Mouse (Mus musculus) MEL (cell line): Measurements from ENCODE around the gene Taf9. TPM values are rescaled to one million over a fixed set of nuclear protein-coding genes. Genes with fewer than 3 reads are reported as not detected.

Source experiments
- DNase-seq: peaks from one replicate; pipeline ENCODE4 v3.0.0; 2011; ENCODE audit warnings: low read depth, low spot score
- H3K27ac ChIP-seq: 2 replicates; pipeline ENCODE4 v1.5.1; 2012; ENCODE audit warnings: low read depth, mild to moderate bottlenecking, control low read depth, low read length, moderate library complexity; ENCODE audit not compliant: control insufficient read depth
- H3K27me3 ChIP-seq, 2 experiments: fragments of 150-350 bp in 1 of 2; sonication (generic) in 1 of 2; 2 replicates each; pipeline ENCODE4 v1.6.1; 2012; ENCODE audit warnings: low read length in 2 of 2, mild to moderate bottlenecking in 2 of 2, improper control_type of control experiment in 1 of 2, moderate library complexity in 1 of 2; ENCODE audit not compliant: insufficient read depth in 2 of 2, control insufficient read depth in 1 of 2
- H3K36me3 ChIP-seq, 2 experiments: 2 replicates each; pipeline ENCODE4 v1.6.1; 2012 to 2014; ENCODE audit warnings: low read length in 2 of 2, improper control_type of control experiment in 1 of 2, inconsistent platforms in 1 of 2, mild to moderate bottlenecking in 1 of 2; ENCODE audit not compliant: insufficient read depth in 2 of 2, control insufficient read depth in 1 of 2
- H3K4me1 ChIP-seq, 2 experiments: fragments of 150-350 bp in 1 of 2; sonication (generic) in 1 of 2; 2 replicates each; pipeline ENCODE4 v1.6.1; 2012; ENCODE audit warnings: low read length in 2 of 2, improper control_type of control experiment in 1 of 2, mild to moderate bottlenecking in 1 of 2; ENCODE audit not compliant: insufficient read depth in 2 of 2, control insufficient read depth in 1 of 2
- H3K4me3 ChIP-seq, 2 experiments: fragments of 150-350 bp in 1 of 2; sonication (generic) in 1 of 2; 2 replicates each; pipeline ENCODE4 v1.5.1; 2012; ENCODE audit warnings: low read depth in 2 of 2, low read length in 2 of 2, mild to moderate bottlenecking in 2 of 2, moderate library complexity in 2 of 2, control low read depth in 1 of 2, improper control_type of control experiment in 1 of 2; ENCODE audit not compliant: control insufficient read depth in 1 of 2, insufficient read depth in 1 of 2
- H3K79me2 ChIP-seq: 2 replicates; pipeline ENCODE4 v1.6.1; 2012; ENCODE audit warnings: mild to moderate bottlenecking, low read length, moderate library complexity; ENCODE audit not compliant: control insufficient read depth, poor library complexity, insufficient read depth
- H3K9ac ChIP-seq: 2 replicates; pipeline ENCODE4 v1.6.1; 2012; ENCODE audit warnings: low read depth, mild to moderate bottlenecking, control low read depth, low read length, moderate library complexity; ENCODE audit not compliant: control insufficient read depth, poor library complexity, severe bottlenecking
- H3K9me3 ChIP-seq: fragments of 150-350 bp; sonication (generic); replicated peaks from 2 replicates; pipeline ENCODE4 v1.6.1; 2012; ENCODE audit warnings: mild to moderate bottlenecking, low read length, improper control_type of control experiment, moderate library complexity; ENCODE audit not compliant: insufficient read depth
- CHD1 ChIP-seq: IDR thresholded peaks from 2 replicates; pipeline ENCODE4 v1.6.1; 2012; ENCODE audit warnings: low read depth, mild to moderate bottlenecking, inconsistent platforms, low read length, improper control_type of control experiment
- CHD2 ChIP-seq: IDR thresholded peaks from 2 replicates; pipeline ENCODE4 v1.6.1; 2011; ENCODE audit warnings: low read length, improper control_type of control experiment
- E2F4 ChIP-seq: IDR thresholded peaks from 2 replicates; pipeline ENCODE4 v1.6.1; 2011; ENCODE audit warnings: low read depth, low read length, improper control_type of control experiment, borderline replicate concordance
- EP300 ChIP-seq, 2 experiments: IDR thresholded peaks; 2 replicates each; pipeline ENCODE4 v1.6.1; 2011; ENCODE audit warnings: improper control_type of control experiment in 2 of 2, low read length in 2 of 2, low read depth in 1 of 2, mild to moderate bottlenecking in 1 of 2
- GABPA ChIP-seq: IDR thresholded peaks from 2 replicates; pipeline ENCODE4 v1.6.1; 2012; ENCODE audit warnings: low read depth, mild to moderate bottlenecking, inconsistent platforms, low read length, improper control_type of control experiment, moderate library complexity
- GATA1 ChIP-seq: IDR thresholded peaks from 2 replicates; pipeline ENCODE4 v1.6.1; 2011; ENCODE audit warnings: low read depth, low read length, improper control_type of control experiment
- HCFC1 ChIP-seq: IDR thresholded peaks from 2 replicates; pipeline ENCODE4 v1.6.1; 2012; ENCODE audit warnings: low read depth, mild to moderate bottlenecking, inconsistent platforms, low read length, improper control_type of control experiment, moderate library complexity
- JUND ChIP-seq: IDR thresholded peaks from 2 replicates; pipeline ENCODE4 v1.6.1; 2011; ENCODE audit warnings: low read depth, mild to moderate bottlenecking, improper control_type of control experiment, low read length
- KAT2A ChIP-seq: conservative IDR thresholded peaks from 2 replicates; pipeline ENCODE4 v1.6.1; 2012; ENCODE audit warnings: low read depth, low read length, improper control_type of control experiment, inconsistent platforms
- MAFK ChIP-seq: IDR thresholded peaks from 2 replicates; pipeline ENCODE4 v1.6.1; 2011; ENCODE audit warnings: low read depth, mild to moderate bottlenecking, low read length, improper control_type of control experiment, borderline replicate concordance
- MAZ ChIP-seq: IDR thresholded peaks from 2 replicates; pipeline ENCODE4 v1.6.1; 2012; ENCODE audit warnings: low read depth, mild to moderate bottlenecking, inconsistent platforms, low read length, improper control_type of control experiment
- MXI1 ChIP-seq: IDR thresholded peaks from 2 replicates; pipeline ENCODE4 v1.6.1; 2011; ENCODE audit warnings: mild to moderate bottlenecking, low read depth, low read length, improper control_type of control experiment
- MYB ChIP-seq: IDR thresholded peaks from 2 replicates; pipeline ENCODE4 v1.6.1; 2011; ENCODE audit warnings: mild to moderate bottlenecking, low read depth, low read length, improper control_type of control experiment
- MYC ChIP-seq: IDR thresholded peaks from 2 replicates; pipeline ENCODE4 v1.6.1; 2011; ENCODE audit warnings: low read depth, mild to moderate bottlenecking, low read length, improper control_type of control experiment, moderate library complexity
- NELFE ChIP-seq: IDR thresholded peaks from 2 replicates; pipeline ENCODE4 v1.6.1; 2011; ENCODE audit warnings: low read depth, low read length, improper control_type of control experiment
- NRF1 ChIP-seq: IDR thresholded peaks from 2 replicates; pipeline ENCODE4 v1.6.1; 2014; ENCODE audit warnings: low read depth, mild to moderate bottlenecking, inconsistent platforms, low read length, improper control_type of control experiment, moderate library complexity; ENCODE audit not compliant: poor library complexity, insufficient read depth, severe bottlenecking
- POLR2A ChIP-seq, 2 experiments: IDR thresholded peaks; 2 replicates each; pipeline ENCODE4 v1.6.1; 2011 to 2012; ENCODE audit warnings: low read length in 2 of 2, mild to moderate bottlenecking in 2 of 2, control low read depth in 1 of 2, improper control_type of control experiment in 1 of 2, low read depth in 1 of 2, moderate library complexity in 1 of 2; ENCODE audit not compliant: control insufficient read depth in 1 of 2, insufficient read depth in 1 of 2, poor library complexity in 1 of 2
- RAD21 ChIP-seq: IDR thresholded peaks from 2 replicates; pipeline ENCODE4 v1.6.1; 2011; ENCODE audit warnings: mild to moderate bottlenecking, low read depth, low read length, improper control_type of control experiment
- RCOR1 ChIP-seq: IDR thresholded peaks from 2 replicates; pipeline ENCODE4 v1.6.1; 2012; ENCODE audit warnings: low read depth, mild to moderate bottlenecking, inconsistent platforms, low read length, improper control_type of control experiment
- SIN3A ChIP-seq: IDR thresholded peaks from 2 replicates; pipeline ENCODE4 v1.6.1; 2012; ENCODE audit warnings: low read length, improper control_type of control experiment, inconsistent platforms
- TAL1 ChIP-seq: IDR thresholded peaks from 2 replicates; pipeline ENCODE4 v1.6.1; 2012; ENCODE audit warnings: mild to moderate bottlenecking, inconsistent platforms, low read length, moderate library complexity, mixed read lengths
- TCF12 ChIP-seq: IDR thresholded peaks from 2 replicates; pipeline ENCODE4 v1.6.1; 2014; ENCODE audit warnings: low read depth, mild to moderate bottlenecking, inconsistent platforms, low read length, improper control_type of control experiment, moderate library complexity
- UBTF ChIP-seq: IDR thresholded peaks from 2 replicates; pipeline ENCODE4 v1.6.1; 2012; ENCODE audit warnings: low read depth, mild to moderate bottlenecking, inconsistent platforms, low read length, improper control_type of control experiment, moderate library complexity, borderline replicate concordance; ENCODE audit not compliant: insufficient read depth
- USF2 ChIP-seq, 2 experiments: IDR thresholded peaks; 2 replicates each; pipeline ENCODE4 v1.6.1; 2011 to 2012; ENCODE audit warnings: improper control_type of control experiment in 2 of 2, low read length in 2 of 2, borderline replicate concordance in 1 of 2, inconsistent platforms in 1 of 2, low read depth in 1 of 2, mild to moderate bottlenecking in 1 of 2; ENCODE audit not compliant: insufficient read depth in 1 of 2
- ZNF384 ChIP-seq: IDR thresholded peaks from 2 replicates; pipeline ENCODE4 v1.6.1; 2012; ENCODE audit warnings: low read depth, mild to moderate bottlenecking, inconsistent platforms, low read length, improper control_type of control experiment
- polyA plus RNA-seq, 2 experiments: library from polyadenylated mRNA; stranded (reverse) in 1 of 2; unstranded in 1 of 2; fragments of >175 nt in 1 of 2; fragments of >200 nt in 1 of 2; gene quantifications; 2 replicates each; pipeline versions ENCODE4 v1.2.1 to v1.2.4; 2012; ENCODE audit warnings: low replicate concordance in 2 of 2, low read depth in 1 of 2; ENCODE audit not compliant: insufficient read length in 2 of 2, insufficient read depth in 1 of 2, missing spikeins in 1 of 2
- total RNA-seq: library from RNA; depleted of rRNA; stranded (reverse); fragments of 300-350 nt; gene quantifications from 2 replicates; pipeline ENCODE4 v1.2.3, GENCODE M21; 2012

The Taf9 gene
- total and polyA plus RNA-seq, 3 experiments: 19.8 to 38.5 TPM; not detected in 1

GRCm38 (mm10) chr13:100650550-100651438 is 585 bp upstream of the Taf9 start, which contains the start of the genes Ak6 and Rad17 (continued):
- TF ChIP-seq CHD2: no peak
- TF ChIP-seq EP300 (IDR thresholded peaks at IDR 0.05; ENCODE audit: low read depth in 1 of 2, low read length in 2 of 2): peak in 1 of 2 experiments; percentile 23; a peak in 1 of 4 replicates
- no peak for TF ChIP-seq ZNF384
- TF ChIP-seq RAD21: no peak
- TF ChIP-seq GABPA: no peak
- TF ChIP-seq, all 39 proteins: peak for 20

- no peak overlapping the region for H3K9ac ChIP-seq
- H3K79me2 ChIP-seq: peaks cover 14% of the 10 kb centered on the region
- H3K4me1 ChIP-seq: no peaks in the 10 kb centered on the region; a peak in 1 of 4 replicates
- TF ChIP-seq POLR2A (IDR thresholded peaks at IDR 0.05; ENCODE audit: control insufficient read depth in 1 of 2, insufficient read depth in 1 of 2, low read depth in 1 of 2, low read length in 2 of 2, poor library complexity in 1 of 2) (no peak), MAFK (no peak), TAL1 (no peak), GATA1 (no peak), NRF1 (no peak), RAD21 (no peak), KAT2A (no peak)
- H3K27me3 ChIP-seq: no peaks in the 10 kb centered on the region
- DNase-seq: no peak
- peaks cover 6 to 17% of the 10 kb centered on the region in 2 experiments for H3K36me3 ChIP-seq
- no peak overlapping the region for H3K27ac ChIP-seq
- H3K4me3 ChIP-seq: no peak overlapping the region
- no peaks in the 10 kb centered on the region for H3K9me3 ChIP-seq
These were observed 6.7 kb downstream of the Taf9 start for GRCm38 (mm10) chr13:100658091-100658490.

- Histone ChIP-seq H3K9me3 (no peaks in the 10 kb centered on the region), H3K4me3 (no peak overlapping the region), H3K27ac (no peak overlapping the region), H3K4me1 (no peaks in the 10 kb centered on the region), H3K9ac (no peak overlapping the region), H3K36me3 (peaks cover 2 to 11% of the 10 kb centered on the region in 2 experiments; a peak in 3 of 4 replicates), H3K27me3 (no peaks in the 10 kb centered on the region), H3K79me2 (peaks cover 2% of the 10 kb centered on the region; the same call in 1 of the 2 replicates)
- peak; percentile 84 for DNase-seq
- no peak for TF ChIP-seq CHD2
- TF ChIP-seq RCOR1: peak; percentile 61; the same call in 1 of the 2 replicates
- TF ChIP-seq SIN3A: peak; percentile 70
- TF ChIP-seq TCF12: no peak
- no peak for TF ChIP-seq POLR2A (IDR thresholded peaks at IDR 0.05; ENCODE audit: control insufficient read depth in 1 of 2, insufficient read depth in 1 of 2, low read depth in 1 of 2, low read length in 2 of 2, poor library complexity in 1 of 2)
- no peak for TF ChIP-seq CHD1
- no peak for TF ChIP-seq MYB
- peak; percentile 75 for TF ChIP-seq MXI1
- TF ChIP-seq MAZ: no peak
- no peak for TF ChIP-seq MAFK
- TF ChIP-seq JUND: no peak
- no peak for TF ChIP-seq HCFC1
- TF ChIP-seq UBTF: no peak
- peak; percentile 97 for TF ChIP-seq MYC
- peak; percentile 42 for TF ChIP-seq GATA1
- TF ChIP-seq E2F4: no peak
- TF ChIP-seq NELFE: no peak
- peak; percentile 73 for TF ChIP-seq RAD21
- TF ChIP-seq USF2 (IDR thresholded peaks at IDR 0.05; ENCODE audit: borderline replicate concordance in 1 of 2, insufficient read depth in 1 of 2, low read depth in 1 of 2, low read length in 2 of 2): no peak
- TF ChIP-seq ZNF384: 0 out of 2 replicates have a peak, but pooled peaks have one; percentile 23
These were observed 8.6 kb downstream of the Taf9 start for GRCm38 (mm10) chr13:100659864-100660456.
